Mouse (Mus musculus) right cerebral cortex, postnatal 14 days (tissue): ENCODE results near the gene Iqschfp.

ENCODE experiments used
- DNase-seq: peaks from one replicate; pipeline ENCODE4 v3.0.0; 2022

The Iqschfp gene

DNA sequence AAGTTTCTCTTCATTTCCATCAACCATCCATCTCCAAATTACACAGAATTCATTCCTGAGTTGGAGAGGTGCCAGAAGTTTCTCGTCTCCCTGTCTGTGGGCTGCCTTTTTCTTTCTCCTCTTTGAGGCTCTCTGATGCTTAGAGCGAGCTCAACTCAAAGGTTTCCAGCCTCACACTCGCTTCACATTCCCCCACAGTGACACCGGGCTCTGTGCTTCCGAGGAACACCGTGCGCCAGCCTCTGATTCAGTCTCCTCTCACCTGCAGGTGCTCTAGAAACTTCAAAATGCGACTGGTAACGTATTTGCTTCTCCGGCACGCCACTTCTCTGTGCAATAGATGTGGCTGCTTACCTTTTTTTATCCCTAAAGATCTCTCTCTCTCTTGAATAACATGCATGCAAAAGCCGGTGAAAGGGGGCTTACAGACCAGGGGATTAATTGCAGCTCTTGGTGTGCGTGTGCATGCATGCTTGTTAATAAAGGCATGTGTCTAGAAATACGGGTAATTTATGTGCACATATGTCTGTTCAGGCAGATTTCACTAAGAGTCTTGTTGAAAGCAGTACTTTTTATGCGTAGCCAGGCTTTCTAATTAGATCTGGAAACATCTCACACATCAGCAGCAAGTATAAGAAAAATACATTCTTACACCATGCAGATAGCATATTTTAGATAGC lies at the start of gene Iqschfp, which contains the start of gene Iqcj:
Gene Iqschfp, plus strand, starts transcription at position 207 of the 680 bp plus-strand sequence.
Gene Iqcj, plus strand, starts transcription at position 195 of the 680 bp plus-strand sequence.
- DNase-seq, result peak; percentile 16

DNA sequence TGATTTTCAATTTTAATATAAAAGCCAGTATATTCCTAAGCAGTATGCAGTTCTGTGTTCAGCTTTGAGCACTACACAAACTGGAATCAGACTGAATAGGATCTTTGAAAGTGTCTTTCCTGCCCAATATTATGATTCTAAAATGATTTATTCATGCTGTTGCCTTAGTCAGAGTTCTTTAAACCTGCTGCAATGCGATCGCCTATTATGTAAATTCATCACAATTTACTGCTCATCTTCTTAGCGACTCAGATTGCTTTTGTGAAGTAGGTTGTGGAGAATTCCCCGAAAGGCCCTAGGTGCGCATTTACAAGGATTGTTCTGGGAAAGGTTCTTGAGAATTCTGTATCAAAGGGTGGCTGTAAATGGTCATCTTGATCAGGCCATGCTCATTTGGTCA lies 39.6 kb upstream of the Iqschfp start:
- no peak for DNase-seq

DNA sequence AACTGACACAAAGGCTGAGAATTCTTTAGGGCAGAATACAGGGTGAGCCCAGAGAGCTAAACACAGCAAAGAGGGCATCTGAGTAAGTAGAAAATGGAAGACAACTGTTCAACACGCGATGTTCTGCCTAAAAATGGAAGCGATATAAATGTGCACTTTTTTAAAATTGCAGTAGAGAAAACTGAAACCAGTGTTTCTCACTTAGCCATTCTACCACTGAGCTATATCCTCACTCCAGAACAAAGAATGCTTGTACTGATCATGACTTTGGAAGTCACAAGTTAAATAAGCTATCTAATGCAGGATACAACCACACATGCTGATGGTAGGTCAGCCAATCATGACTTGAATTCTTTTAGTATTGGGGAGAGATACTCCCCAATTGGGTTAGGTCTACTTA lies 30.5 kb upstream of the Iqschfp start:
- no peak for DNase-seq

DNA sequence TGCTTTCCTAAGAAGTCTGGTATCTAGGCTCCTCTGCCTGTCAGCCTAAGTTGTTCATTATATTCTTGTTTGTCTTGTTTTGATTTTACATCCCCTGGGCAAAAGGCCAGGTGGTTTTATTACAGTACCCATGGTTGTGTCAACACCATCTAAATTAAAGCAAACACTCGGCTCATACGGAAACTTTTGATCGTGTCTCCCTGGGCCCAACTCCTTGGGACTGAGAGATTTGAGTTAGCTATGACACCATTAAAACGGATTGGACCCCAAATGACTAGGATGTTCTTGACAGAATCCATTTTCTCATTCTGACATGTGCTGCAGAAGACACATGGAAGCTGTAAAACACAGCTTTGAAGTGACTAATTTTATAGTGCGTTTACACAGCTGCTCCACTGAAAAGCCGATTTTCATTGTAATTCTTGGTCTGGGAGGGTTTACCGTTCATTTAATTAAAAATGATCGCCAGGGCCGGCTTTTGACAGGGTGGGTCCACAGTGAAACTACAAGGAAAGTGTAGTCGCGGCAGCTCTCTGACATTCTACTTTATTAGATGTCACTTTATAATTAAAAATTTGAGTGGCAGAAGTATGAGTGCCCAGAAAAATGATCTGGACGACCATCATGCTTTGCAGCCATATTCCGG lies 24.5 kb upstream of the Iqschfp start:
- DNase-seq, result no peak

DNA sequence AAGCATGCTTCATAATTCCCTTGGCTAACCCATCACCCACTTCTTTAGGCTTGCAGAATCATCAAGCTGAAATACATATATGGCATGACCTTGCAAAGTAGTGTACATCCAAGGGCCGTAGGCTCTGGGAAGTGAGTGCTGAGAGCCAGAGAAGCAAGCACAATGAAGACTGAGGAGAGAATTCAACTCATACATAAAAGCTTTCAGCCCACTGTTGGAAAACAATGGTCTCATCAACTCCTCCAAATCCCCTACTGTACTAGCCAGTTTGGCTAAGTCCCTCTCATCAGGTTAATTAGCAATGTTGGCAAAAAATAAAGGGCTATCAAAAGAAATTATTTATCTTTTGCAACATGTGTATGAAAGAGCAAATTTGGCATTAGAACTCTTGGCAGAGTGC lies 22.6 kb upstream of the Iqschfp start:
- DNase-seq, result no peak

DNA sequence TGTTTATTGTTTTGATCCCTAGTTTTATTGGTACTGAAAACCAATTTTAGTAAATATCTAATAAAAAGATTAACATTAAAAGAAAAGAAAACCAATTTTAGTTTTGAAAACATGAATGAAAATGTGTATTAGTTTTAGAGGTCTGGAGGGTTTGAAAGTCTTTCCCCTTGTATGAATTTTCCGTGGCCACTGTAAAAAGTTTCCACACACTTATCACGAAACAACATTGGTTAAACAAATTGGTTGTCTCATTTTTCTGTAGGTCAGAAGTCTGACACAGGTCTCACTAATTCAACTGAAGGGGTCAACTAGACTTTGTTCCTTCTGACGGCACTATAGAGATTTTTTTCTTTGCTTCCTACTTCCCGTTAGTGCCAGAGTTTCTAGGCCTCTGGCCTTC lies 14.8 kb upstream of the Iqschfp start:
- no peak for DNase-seq

DNA sequence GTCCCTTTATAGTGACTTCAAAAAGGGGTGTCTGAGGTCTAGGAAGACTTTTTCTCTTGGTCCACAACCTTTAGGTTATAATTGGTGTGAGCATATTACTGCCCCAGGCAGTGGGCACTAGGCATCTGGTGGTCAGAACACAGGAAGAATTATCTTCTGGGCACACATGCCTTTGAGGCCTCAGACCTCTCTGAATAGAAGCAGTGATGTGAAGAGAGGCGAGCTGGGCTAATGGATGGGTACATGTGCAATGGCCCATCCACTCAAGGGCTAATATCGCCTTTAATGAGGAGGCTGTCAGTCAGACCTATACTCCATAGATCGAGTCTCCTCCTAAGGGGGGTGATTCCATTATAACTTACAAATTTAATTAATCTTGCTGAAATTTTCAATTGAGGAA lies 7.7 kb upstream of the Iqschfp start:
- no peak for DNase-seq

DNA sequence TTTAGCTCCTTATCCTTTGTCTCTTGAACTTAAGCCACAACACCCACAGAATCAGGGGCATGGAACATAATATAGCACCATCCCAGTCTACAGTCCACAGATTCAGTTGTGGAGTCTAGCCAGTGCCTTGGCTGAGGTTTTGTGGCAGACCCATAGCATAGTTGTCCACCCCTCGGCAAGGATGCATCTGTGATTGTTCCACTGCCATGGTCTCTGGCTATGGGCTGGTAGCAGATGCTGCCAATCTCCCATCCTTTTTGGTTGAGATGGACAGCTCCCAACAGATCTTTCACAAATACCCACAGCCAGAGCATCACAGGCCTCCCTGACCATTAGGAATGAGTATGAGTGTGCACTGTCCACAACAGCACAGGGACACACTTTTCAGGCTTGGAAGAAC lies 5.9 kb upstream of the Iqschfp start:
- DNase-seq, result no peak

DNA sequence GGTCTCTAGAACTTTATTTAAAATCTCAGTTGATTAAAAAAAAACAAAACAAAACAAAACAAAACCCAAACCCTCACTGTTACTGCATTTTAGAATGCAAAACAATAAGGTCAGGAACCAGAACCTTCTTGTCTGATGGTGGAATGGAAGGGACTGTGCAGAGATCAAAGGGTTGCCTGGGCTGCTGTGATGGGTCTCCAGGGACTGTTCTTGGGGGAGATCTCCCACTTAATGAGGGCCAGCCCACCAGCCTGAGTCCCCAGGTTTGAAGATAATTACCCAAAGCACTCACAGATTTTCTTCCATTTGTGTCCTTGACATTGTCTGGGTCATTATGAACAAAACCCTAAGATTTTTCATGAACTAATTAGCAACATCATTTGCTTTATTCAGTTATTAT lies 4.8 kb upstream of the Iqschfp start:
- DNase-seq, result no peak

DNA sequence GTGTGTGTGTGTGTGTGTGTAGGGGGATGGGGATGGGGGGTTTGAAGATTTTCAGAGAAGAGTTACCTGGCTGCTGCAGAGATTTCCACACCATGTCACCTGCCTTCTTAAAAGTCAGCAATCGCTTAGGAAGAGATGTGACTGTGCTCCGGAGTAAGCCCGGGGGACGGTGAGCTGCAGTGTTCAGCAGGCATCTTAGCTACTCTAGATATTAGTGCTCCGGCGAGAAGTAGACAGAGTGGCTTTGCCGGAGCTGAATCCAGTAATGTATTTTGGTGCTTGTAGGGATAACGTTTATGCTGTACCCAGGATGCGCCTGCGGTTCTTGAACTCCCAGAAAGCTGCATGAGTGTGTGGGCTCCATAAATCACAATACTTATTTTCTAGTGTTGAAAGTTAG lies 736 bp downstream of the Iqschfp start:
- DNase-seq, result no peak

DNA sequence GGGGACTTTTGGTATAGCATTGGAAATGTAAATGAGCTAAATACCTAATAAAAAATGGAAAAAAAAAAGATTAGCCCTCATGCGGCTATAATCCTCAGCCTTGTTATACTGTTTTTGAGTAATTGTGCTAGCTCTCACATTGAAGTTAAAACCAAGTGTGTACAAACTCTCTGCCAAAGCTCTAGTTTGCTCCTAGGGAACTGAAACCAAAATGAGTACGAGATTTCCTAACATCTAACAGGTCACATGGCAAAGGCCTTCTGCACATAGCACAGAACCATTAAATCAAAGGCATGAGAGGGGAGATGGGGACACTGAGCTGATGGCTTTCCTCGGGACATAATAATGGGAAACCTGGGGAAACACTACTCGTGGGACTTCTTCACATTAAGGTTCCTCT lies 10.5 kb downstream of the Iqschfp start:
- no peak for DNase-seq

DNA sequence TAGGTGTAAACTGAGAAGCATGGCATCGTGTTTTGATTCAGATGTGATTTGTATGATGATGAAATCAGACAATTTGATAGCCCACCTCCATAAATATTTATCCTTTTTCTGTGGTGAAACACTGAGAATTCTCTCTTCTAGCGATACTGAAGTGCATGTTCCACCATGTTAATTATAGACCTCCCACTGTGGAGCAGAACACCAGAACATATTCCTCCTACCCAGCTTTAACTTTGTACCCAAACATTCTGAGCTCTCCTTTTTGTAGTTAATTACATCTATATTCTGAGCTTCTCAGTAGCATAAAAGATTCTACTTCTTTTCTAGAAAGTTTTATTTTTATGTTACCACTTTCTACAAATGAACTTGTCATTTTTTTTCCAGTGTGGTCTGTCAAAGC lies 16.6 kb downstream of the Iqschfp start:
- DNase-seq, result no peak

DNA sequence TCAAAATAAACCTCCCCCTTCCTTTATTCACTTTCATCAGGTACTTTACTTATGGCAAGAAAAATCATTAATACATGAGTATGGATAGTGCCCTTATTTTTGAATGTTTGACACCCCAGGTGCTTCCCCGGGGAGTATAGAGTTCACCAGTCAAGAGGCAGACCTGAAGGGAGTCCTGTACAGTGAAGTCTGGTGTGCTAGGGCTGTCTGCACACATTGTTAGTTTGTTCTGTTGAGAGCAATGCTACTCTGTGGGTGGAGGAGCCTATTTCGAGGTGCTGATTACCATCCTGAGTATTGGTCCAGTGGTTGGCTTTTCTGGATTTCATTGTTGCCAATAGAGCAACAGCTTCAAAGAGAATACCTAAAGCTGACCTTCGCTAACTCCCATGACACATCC lies 26.1 kb downstream of the Iqschfp start:
- DNase-seq, result no peak

DNA sequence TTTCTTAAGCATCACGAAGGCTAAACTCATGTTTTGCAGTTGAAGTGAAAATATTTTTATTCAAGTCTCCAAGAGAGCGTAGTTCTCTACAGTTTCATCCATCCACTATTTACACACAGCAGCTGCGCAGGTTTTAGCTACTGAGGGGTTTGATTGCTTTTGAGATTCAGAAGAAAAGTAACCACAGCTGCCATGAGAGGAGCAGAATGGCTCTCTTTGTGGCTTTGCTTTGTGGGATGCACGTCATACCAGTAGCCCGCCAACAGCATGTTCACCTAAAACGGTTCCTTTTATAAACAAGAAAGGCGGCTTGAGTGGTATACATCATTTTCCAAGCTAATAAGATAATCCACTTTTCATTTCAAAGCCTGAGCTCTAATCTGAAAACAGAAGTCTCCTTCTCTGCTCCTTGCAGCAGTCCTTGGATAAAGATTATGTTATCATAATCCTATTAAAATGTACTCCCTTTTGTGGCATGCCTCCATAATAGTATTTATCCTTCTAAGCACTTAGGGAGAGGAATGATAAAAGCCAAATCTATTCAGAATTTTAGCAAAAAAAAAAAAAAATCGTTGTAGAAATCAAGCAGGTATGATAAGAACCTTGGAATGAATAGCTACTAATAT lies 26.7 kb downstream of the Iqschfp start:
- no peak for DNase-seq

DNA sequence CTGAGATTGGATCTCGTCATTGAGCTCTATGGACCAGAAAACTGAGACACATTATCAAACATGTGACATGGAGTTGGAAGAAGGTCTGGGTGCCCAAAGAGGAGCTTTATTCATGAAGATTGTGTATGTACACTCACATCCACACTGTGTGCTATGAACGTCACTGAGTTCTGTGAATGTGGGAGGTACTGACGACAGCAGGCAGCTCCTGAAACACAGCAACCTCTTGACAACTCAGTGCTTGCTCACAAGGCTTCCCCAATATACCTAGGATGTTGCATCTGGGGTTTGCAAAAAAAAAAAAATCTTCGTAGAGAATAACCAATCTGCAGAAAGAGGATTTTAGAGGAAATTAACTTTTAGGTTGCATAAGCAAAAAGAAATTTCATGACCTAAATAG lies 31.1 kb downstream of the Iqschfp start:
- DNase-seq, result no peak

DNA sequence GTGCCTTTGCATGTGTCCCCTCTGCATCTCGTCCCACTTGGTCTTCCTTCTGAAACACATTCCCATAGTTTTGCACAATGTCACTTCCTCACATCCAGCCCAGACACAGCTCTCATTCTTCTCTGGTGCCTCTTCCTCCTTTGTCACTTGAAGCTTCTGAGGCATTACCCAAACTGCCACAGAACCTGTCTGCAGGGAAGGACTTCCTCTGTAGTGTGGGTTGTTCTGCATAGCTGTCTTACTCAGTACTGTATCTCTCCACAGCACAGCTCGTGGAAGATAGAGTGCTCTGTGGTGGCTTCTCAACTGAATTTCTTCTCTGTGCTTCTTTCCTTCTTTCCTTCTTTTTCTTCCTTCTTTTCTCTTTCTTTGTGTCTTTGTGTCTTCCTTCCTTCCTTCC lies 33.4 kb downstream of the Iqschfp start:
- no peak for DNase-seq

DNA sequence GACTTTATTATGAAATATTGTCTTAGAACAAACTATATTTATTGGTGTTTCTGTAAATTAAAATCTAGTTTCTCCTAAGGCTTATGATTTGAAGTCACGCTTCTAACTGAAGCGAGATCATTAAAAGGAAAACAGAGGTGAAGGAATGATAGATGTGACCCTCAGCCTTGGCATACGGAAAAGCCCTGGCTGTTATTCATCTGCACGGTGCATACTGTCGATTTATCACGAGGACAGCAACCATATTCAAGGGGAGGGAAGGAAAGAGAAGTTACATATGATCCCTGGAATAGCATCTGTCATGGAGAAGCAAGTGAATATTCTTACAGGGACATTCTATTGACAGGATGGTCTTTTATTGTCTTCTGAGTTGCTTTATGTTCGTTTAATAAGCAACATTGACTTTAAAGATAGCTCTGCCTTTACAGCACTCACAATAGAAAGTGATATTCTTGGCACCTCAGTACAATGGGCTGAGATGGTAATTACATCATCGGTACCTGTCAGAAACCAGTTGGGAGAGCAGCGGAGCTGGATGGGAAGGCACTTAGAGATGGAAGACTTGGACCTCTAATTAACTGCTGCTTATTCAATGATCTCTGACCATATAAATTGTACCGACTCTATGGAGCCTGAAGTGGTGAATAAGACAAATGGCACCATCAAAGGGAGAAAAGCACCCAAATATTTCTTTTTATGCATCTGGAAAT lies 38.5 kb downstream of the Iqschfp start:
- DNase-seq, result no peak

DNA sequence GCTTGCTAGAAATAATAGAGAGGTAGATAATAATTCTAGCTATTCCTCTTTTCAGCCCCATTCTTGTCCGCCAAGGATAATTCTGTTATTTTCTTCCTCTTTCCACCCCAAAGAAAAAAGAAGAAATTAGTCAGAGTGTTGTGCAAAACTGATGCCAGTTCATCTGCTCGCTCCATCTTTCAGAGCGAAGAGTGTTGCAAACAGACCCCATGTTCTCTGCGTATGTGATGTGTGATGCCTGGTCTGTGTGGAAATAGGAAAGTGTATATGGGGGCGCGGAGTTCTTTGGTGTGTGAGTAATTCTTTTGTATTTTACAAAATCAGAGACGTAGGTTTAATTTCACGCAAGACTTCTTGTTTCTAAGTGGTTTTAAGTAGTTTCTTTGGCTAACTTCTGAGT lies 39.1 kb downstream of the Iqschfp start:
- no peak for DNase-seq

DNA sequence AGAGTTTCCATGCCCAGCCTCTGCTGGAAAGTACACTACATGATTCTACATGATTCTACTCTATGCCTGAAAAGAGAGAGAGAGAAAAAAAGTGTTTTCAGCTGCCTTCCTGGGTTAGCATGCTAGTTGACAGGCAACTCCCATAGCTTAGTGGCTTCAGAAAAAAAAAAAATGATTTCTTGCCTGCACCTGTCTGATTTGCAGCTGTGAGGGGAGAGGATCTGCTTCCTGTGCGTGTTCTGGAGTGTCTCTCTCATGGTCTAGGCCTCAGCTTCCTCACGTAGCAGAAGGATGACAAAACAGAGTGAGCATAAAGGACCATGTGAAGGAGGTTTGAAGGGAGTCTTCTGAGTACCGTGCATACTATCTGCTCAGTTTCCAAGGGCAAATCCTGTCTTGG lies 39.9 kb downstream of the Iqschfp start:
- no peak for DNase-seq

DNA sequence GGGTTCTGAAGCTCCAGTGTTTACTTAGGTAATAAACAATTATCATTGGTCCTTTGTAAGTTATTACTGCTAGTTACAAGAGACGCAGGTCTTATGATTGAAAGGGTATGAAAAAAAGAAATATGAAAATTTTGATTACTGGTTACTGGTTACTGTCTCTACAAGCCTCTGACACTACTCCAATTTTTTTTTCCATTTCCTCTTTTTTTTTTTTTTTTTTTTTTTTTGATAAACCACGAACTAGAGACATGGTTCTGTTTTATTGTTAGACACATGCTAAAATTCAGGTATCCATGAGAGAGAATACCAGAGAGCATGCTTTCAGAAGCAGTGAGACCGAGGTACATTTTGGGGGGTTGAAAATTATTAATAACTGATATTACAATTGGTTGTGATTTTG lies 43.8 kb downstream of the Iqschfp start:
- no peak for DNase-seq

DNA sequence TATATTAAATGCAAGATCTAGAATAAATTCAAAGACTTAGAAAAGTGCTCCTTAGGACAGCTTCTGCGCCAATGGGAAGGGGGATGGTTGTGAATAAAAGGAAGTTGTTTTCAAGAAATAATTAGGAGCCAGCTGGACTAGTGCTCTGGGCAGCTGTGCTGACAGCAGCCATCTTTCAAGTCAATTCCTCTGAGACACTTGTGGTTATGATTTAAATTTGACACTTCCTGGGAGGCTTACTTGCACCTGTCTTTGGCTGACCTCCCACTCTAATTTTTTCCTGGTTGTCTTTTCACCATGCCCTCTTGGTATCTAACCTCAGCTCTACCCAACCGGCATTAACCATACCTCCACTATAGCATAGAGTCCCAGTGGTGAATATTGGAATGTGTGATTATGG lies 55.0 kb downstream of the Iqschfp start:
- DNase-seq, result no peak

DNA sequence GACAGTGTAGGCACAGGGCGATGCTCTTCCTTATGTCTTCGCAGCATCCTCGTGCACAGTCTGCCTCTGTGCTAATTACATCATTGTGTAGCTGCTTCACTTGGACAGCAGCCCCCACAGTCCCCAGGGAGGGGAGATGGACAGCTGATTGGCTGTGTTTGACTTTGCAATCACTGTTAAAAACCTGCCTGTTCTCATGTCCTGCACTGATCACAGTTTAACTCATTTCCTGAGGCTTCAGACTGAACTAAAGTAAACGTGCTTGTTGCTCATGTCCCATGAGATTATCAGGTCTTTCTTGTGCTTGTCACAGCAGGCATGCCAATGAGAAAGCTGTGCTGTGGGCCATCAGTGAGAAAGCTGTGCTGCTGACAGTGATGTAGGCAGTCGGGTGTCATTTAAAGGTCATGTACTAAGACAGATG lies 60.5 kb downstream of the Iqschfp start:
- DNase-seq, result no peak

DNA sequence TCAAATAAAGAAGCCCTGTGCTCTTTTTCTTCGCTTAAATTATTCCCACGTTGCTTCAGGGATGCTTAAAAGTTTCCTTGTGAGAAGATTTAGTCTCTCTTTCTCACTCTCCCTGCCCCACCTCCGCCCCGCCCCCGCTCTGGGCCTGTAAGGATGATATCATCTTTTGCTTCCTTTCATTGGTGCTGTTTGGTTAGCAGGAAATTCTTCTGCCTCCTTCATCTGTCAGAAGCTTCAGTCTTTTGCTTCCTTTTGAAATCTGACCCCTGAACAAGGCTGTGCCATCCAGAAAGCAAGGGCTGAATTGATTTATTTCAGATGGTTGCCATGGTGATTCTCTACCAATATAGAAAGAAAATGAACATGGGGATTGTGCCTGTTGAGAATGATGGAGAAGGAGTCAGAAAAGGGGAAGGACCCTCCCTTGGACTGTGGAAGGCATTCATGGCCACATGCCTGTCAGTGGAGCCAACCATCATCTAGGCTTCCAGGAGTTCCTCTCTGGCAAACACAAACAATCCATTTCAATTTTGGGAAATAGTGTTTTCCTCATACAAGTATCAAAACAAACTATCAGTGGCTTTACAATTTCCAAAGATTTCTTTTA lies 62.5 kb downstream of the Iqschfp start:
- peak; percentile 65 for DNase-seq
